Mouse (Mus musculus) cerebellum, postnatal 25 days (tissue): ENCODE results near the gene Taok2.

Experiments used
- DNase-seq, 2 experiments: peaks; one replicate each; pipeline ENCODE4 v3.0.0; 2021; ENCODE audit warnings: mixed read lengths in 2 of 2

Gene Taok2

DNA sequence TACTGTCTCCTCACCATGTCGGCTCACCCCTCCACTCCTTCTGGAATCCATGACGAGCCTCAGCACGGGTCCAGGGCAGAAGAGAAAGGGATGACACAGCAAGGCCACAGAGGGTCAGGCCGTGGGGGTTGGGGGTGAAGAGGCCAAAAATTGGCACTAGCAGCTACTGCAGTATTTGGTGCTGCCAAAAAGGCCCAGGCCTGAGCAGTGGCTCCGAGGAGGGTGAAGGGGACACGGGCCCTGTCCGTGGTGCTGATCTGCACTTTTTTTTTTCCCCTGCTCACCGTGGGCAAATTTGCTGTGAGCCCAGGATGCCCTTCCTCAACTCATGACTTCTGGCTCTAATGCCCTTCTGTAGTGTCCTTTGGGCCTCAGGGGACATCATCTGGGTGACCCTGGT is 59.1 kb downstream of the Taok2 start:
- DNase-seq = peak in 1 of 2 experiments; percentile 40

DNA sequence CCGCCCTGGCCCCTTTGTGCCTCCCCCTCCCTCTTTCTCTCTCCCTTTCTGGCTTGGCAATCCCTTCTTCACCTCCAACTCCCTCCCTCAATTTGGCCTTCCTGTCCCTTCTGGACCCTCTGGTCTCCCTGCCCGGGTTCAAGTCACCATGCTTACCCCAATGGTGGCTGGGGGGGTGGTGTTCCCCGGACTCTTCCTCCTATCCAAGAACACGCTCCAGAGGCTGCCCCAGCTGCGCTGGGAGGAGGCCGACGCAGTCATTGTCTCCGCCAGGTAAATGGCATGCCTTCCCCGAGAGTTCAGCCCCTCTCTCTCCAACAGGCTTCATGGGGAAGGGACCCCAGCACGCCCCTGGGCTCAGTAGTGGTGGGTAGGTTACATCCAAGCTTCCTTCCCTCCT is 60.6 kb downstream of the Taok2 start:
- DNase-seq = peak; percentile 53

GRCm38 (mm10) chr7:126823202-126823711 is 61.2 kb downstream of the Taok2 start:
- peak; percentile 76 to 82 for DNase-seq

- peak; percentile 69 to 74 for DNase-seq
Observed at GRCm38 (mm10) chr7:126822741-126823140, 61.8 kb downstream of the Taok2 start.

GRCm38 (mm10) chr7:126821835-126822511 is 62.5 kb downstream of the Taok2 start:
- peak; percentile 93 to 94 for DNase-seq

DNA sequence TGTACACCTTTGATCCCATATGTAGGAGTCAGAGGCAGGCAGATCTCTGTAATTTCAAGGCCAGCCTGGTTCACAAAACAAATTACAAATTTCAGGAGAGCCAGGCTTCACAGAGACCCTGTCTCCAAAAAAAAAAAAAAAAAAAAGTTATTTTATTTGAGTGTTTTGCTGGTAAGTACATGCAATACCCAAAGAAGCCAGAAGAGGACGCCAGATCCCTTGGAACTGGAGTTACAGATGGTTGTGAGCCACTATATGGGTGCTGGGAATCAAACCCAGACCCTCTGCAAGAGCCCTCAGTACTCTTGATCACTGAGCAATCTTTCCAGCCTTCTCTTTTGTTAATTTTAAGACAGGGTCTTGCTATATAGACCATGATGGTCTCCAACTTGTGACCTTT is 65.7 kb downstream of the Taok2 start:
- no peak for DNase-seq

- DNase-seq = no peak
Observed at GRCm38 (mm10) chr7:126817595-126817994, 66.9 kb downstream of the Taok2 start.

DNA sequence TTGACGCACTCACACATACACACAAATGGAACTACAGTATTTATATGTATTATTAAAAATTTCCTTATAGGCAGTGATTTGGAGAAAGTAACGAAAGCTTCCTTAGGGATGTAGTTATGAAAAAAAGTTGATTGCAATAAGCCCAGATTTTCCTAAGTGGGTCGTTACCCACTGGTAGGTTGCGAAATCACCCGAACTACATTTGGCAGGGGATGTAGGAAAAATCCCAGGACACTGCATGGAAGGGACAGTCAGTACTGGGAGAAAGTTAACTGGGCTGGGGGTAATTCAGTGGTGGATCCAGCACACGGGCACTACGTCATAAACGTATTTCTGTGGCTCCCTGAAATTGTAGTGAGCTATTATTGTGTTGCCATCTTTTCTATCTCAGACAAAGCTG is 68.0 kb downstream of the Taok2 start:
- no peak for DNase-seq

- DNase-seq = no peak
Observed at GRCm38 (mm10) chr7:126815726-126816222, 68.7 kb downstream of the Taok2 start.
